Mouse (Mus musculus) liver, embryonic 15.5 days (tissue): ENCODE measurements around the gene Mxra8. TPM values are rescaled to one million over a fixed set of nuclear protein-coding genes. Genes with fewer than 3 reads are reported as not detected.

Source experiments
- ATAC-seq: fragments of 200-750 bp; cut with Nextera tagmentation; 2 replicates; pipeline ENCODE4 v1.8.0; 2017; ENCODE audit warnings: moderate number of reproducible peaks, mild to moderate bottlenecking, moderate library complexity; ENCODE audit not compliant: insufficient read depth
- H3K27ac ChIP-seq: fragments of 300-500 bp; sonication (generic); replicated peaks from 2 replicates; pipeline ENCODE4 v1.5.1; 2015; ENCODE audit warnings: mild to moderate bottlenecking, inconsistent platforms
- H3K27me3 ChIP-seq: fragments of 300-500 bp; sonication (generic); 2 replicates; pipeline ENCODE4 v1.6.1; 2015; ENCODE audit warnings: mild to moderate bottlenecking, inconsistent platforms
- H3K36me3 ChIP-seq: fragments of 300-500 bp; sonication (generic); replicated peaks from 2 replicates; pipeline ENCODE4 v1.6.1; 2015; ENCODE audit warnings: moderate library complexity, mild to moderate bottlenecking, inconsistent platforms
- H3K4me1 ChIP-seq: fragments of 300-500 bp; sonication (generic); replicated peaks from 2 replicates; pipeline ENCODE4 v1.6.1; 2015; ENCODE audit warnings: inconsistent platforms
- H3K4me2 ChIP-seq: fragments of 300-500 bp; sonication (generic); 2 replicates; pipeline ENCODE4 v1.6.1; 2015; ENCODE audit warnings: moderate library complexity, mild to moderate bottlenecking, inconsistent platforms
- H3K4me3 ChIP-seq: fragments of 300-500 bp; sonication (generic); replicated peaks from 2 replicates; pipeline ENCODE4 v1.5.1; 2015; ENCODE audit warnings: mild to moderate bottlenecking, inconsistent platforms
- H3K9ac ChIP-seq: fragments of 300-500 bp; sonication (generic); 2 replicates; pipeline ENCODE4 v1.6.1; 2015; ENCODE audit warnings: moderate library complexity, mild to moderate bottlenecking, inconsistent platforms
- H3K9me3 ChIP-seq: fragments of 300-500 bp; sonication (generic); replicated peaks from 2 replicates; pipeline ENCODE4 v1.6.1; 2016; ENCODE audit warnings: inconsistent platforms
- WGBS: fragments of 180-500 bp; shearing (Covaris S2); methylation state at CpG from one replicate; pipeline ENCODE4 v1.1.7; 2015; ENCODE audit warnings: mixed read lengths; ENCODE audit not compliant: insufficient replicate concordance; 5-methylcytosine and 5-hydroxymethylcytosine counted together
- polyA plus RNA-seq: library from polyadenylated mRNA; unstranded; fragments of >200 nt; fragmentation: Nextera tagmentation; extraction: Ambion mirVana; gene quantifications from 2 replicates; pipeline ENCODE4 v1.2.1, GENCODE M21; 2015

The Mxra8 gene
- polyA plus RNA-seq, 1 experiment from 2014 or later, result 7.7 TPM

- Histone ChIP-seq H3K4me3 (peak overlapping the region; percentile 96), H3K9me3 (no peaks in the 10 kb centered on the region), H3K27ac (peak overlapping the region; percentile 89), H3K9ac (peak overlapping the region; percentile 99), H3K36me3 (peaks cover 79% of the 10 kb centered on the region), H3K4me1 (peaks cover 34% of the 10 kb centered on the region), H3K27me3 (no peaks in the 10 kb centered on the region), H3K4me2 (peak overlapping the region; percentile 74)
- under 1% methylated on average over 49 of the region's 49 CpGs for WGBS
- peak; percentile 47 for ATAC-seq
These were observed 26.8 kb upstream of the Mxra8 start for GRCm38 (mm10) chr4:155812665-155813181.

DNA sequence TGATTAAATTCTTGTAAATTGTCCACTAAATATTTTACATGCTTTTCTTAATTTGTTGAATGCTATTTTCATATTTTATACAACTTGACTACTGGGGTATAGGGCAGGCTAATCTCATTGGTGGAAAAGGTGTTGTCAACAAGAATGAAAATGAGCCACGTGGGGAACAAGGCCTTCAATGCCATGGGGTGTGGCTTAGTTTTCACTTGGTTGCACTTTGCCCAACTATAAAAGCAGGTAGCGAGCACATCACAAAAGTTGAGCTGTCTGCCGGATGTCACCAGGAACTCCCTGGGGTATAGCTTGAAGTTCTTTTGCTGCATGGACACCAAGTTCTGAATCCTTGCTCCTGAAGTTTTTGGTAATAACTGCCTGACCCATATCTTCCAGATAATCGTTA is 21.9 kb upstream of the Mxra8 start:
- ATAC-seq, result no peak
- Histone ChIP-seq H3K27me3 (no peaks in the 10 kb centered on the region), H3K36me3 (peaks cover 91% of the 10 kb centered on the region), H3K4me3 (no peak overlapping the region), H3K9me3 (no peaks in the 10 kb centered on the region), H3K9ac (no peak overlapping the region), H3K27ac (no peak overlapping the region), H3K4me1 (peaks cover 25% of the 10 kb centered on the region), H3K4me2 (no peak overlapping the region)
- 81% methylated on average over 4 of the region's 4 CpGs for WGBS

DNA sequence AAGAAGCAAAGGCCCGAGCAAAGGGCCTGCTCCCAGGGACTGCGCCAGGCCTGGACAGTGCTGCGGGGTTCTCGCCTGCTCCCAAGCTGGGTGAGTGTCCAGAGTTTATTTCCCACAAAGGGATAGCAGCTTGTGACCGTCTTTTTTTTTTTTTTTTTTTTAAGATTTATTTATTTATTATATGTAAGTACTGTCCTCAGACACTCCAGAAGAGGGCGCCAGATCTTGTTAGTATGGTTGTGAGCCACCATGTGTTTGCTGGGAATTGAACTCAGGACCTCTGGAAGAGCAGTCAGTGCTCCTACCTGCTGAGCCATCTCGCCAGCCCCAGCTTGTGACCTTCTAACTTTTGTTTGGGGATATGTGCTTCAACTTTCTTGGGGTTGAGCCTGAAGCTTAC is 18.5 kb upstream of the Mxra8 start:
- no peak overlapping the region for H3K4me2 ChIP-seq
- no peak overlapping the region for H3K4me3 ChIP-seq
- H3K27ac ChIP-seq, result no peak overlapping the region
- ATAC-seq, result no peak
- no peak overlapping the region for H3K9ac ChIP-seq
- H3K4me1 ChIP-seq, result no peaks in the 10 kb centered on the region; the same call in 1 of the 2 replicates
- H3K27me3 ChIP-seq, result no peaks in the 10 kb centered on the region
- 77% methylated on average over 7 of the region's 7 CpGs for WGBS
- peaks cover 96% of the 10 kb centered on the region for H3K36me3 ChIP-seq
- H3K9me3 ChIP-seq, result no peaks in the 10 kb centered on the region

- no peak overlapping the region for H3K27ac ChIP-seq
- ATAC-seq, result no peak
- H3K4me3 ChIP-seq, result no peak overlapping the region
- H3K27me3 ChIP-seq, result no peaks in the 10 kb centered on the region
- H3K4me1 ChIP-seq, result no peaks in the 10 kb centered on the region
- no peak overlapping the region for H3K9ac ChIP-seq
- peaks cover 95% of the 10 kb centered on the region for H3K36me3 ChIP-seq
- WGBS, result 94% methylated on average over 16 of the region's 16 CpGs
- H3K4me2 ChIP-seq, result no peak overlapping the region
- no peaks in the 10 kb centered on the region for H3K9me3 ChIP-seq
These were observed 16.0 kb upstream of the Mxra8 start for GRCm38 (mm10) chr4:155823443-155823842.

- Histone ChIP-seq H3K9me3 (no peaks in the 10 kb centered on the region), H3K27ac (no peak overlapping the region), H3K4me1 (peaks cover 33% of the 10 kb centered on the region), H3K4me2 (no peak overlapping the region), H3K4me3 (no peak overlapping the region), H3K27me3 (no peaks in the 10 kb centered on the region), H3K9ac (no peak overlapping the region), H3K36me3 (peaks cover 45% of the 10 kb centered on the region)
- no peak for ATAC-seq
- 87% methylated on average over 4 of the region's 4 CpGs for WGBS
These were observed 9.6 kb upstream of the Mxra8 start for GRCm38 (mm10) chr4:155829866-155830265.

- no peak for ATAC-seq
- H3K9me3 ChIP-seq, result no peaks in the 10 kb centered on the region
- 49% methylated on average over 8 of the region's 8 CpGs for WGBS
- H3K4me3 ChIP-seq, result peak overlapping the region; percentile 93
- peaks cover 33% of the 10 kb centered on the region for H3K4me1 ChIP-seq
- peak overlapping the region; percentile 93 for H3K27ac ChIP-seq
- H3K27me3 ChIP-seq, result no peaks in the 10 kb centered on the region
- peaks cover 38% of the 10 kb centered on the region for H3K36me3 ChIP-seq
- peak overlapping the region; percentile 89; the same call in 1 of the 2 replicates for H3K9ac ChIP-seq
- peak overlapping the region; percentile 90 for H3K4me2 ChIP-seq
These were observed 8.9 kb upstream of the Mxra8 start for GRCm38 (mm10) chr4:155830596-155830995.

DNA sequence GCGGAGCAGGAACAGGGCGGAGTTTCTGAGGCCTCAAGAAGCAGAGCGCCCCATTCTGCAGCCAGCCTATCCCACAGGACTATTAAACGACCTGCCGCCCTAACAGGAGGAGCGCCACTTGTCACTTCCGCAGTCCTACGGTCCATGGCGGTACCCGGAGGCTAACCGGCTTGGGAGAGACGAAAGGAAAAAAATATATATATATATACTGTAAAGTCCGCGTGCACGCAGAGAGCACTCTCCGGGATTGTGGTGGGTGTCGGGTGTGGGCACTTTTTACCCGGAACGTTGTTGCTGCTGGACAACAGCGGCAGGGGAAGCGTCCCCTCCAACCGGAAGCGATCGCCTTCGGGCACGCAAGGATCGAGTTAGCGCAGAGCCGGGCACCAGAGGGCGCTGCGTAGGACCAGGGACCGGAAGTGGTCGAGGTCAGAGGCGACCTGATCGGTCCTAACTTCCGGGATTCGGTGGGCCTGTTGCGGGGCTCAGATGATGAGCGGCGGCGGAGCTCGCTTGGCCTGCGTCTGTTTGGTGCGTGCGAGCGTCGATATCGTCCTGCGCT is 8.2 kb upstream of the Mxra8 start, which contains the start of gene Aurkaip1:
Gene Aurkaip1, plus strand, starts transcription at position 68 of the 562 bp plus-strand sequence.
- peaks cover 33% of the 10 kb centered on the region for H3K4me1 ChIP-seq
- no peaks in the 10 kb centered on the region for H3K27me3 ChIP-seq
- peak within 1 kb of the TSS; percentile 90 for H3K4me2 ChIP-seq
- peak within 1 kb of the TSS; percentile 93 for H3K27ac ChIP-seq
- peaks cover 34% of the 10 kb centered on the region for H3K36me3 ChIP-seq
- ATAC-seq, result peak; percentile 97
- under 1% methylated on average over 49 of the region's 49 CpGs for WGBS
- H3K4me3 ChIP-seq, result peak within 1 kb of the TSS; percentile 93
- peak within 1 kb of the TSS; percentile 89 for H3K9ac ChIP-seq
- H3K9me3 ChIP-seq, result no peaks in the 10 kb centered on the region

- peak; percentile 19 for ATAC-seq
These were observed 7.6 kb upstream of the Mxra8 start for GRCm38 (mm10) chr4:155831831-155832230.

GRCm38 (mm10) chr4:155832321-155832720 is 7.2 kb upstream of the Mxra8 start:
- peak overlapping the region; percentile 93 for H3K27ac ChIP-seq
- ATAC-seq, result no peak
- WGBS, result 44% methylated on average over 10 of the region's 10 CpGs

More at GRCm38 (mm10) chr4:155831831-155832230, 7.6 kb upstream of the Mxra8 start:
- Histone ChIP-seq H3K9me3 (no peaks in the 10 kb centered on the region), H3K27ac (peak overlapping the region; percentile 93), H3K4me1 (peaks cover 33% of the 10 kb centered on the region), H3K9ac (peak overlapping the region; percentile 89), H3K4me2 (peak overlapping the region; percentile 90), H3K36me3 (peaks cover 29% of the 10 kb centered on the region), H3K4me3 (peak overlapping the region; percentile 93), H3K27me3 (no peaks in the 10 kb centered on the region)
- WGBS, result under 1% methylated on average over 25 of the region's 25 CpGs

DNA sequence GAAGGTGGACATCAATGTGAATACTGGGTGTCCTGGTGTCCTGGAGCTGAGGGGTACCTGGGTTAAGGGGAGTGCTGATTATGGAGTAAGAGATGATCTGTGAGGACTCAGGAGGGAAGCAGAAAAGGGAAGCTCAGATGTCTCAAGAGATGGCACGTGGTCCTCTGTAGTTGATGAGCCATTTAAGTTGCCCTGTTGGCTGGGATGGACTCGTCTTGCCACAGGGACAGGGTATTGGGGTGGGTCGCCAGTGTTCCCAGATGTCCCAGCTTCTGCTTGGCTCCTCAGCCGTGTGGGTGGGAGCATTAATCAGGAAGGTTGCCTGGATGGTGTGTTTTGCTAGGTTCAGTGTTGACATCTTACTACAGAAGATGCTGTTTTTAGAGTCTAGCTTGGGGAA is 6.2 kb upstream of the Mxra8 start:
- Histone ChIP-seq H3K27ac (no peak overlapping the region; the same call in 1 of the 2 replicates), H3K4me2 (peak overlapping the region; percentile 90), H3K36me3 (peaks cover 15% of the 10 kb centered on the region), H3K9me3 (no peaks in the 10 kb centered on the region), H3K9ac (0 out of 2 replicates have a peak overlapping the region, but pooled peaks have one; percentile 6), H3K27me3 (no peaks in the 10 kb centered on the region), H3K4me1 (peaks cover 40% of the 10 kb centered on the region), H3K4me3 (0 out of 2 replicates have a peak overlapping the region, but pooled peaks have one; percentile 93)
- no peak for ATAC-seq
- 68% methylated on average over 4 of the region's 4 CpGs for WGBS

More at GRCm38 (mm10) chr4:155832321-155832720, 7.2 kb upstream of the Mxra8 start:
- peak overlapping the region; percentile 93 for H3K4me3 ChIP-seq
- peaks cover 34% of the 10 kb centered on the region for H3K4me1 ChIP-seq
- peak overlapping the region; percentile 90 for H3K4me2 ChIP-seq
- H3K27me3 ChIP-seq, result no peaks in the 10 kb centered on the region
- H3K36me3 ChIP-seq, result peaks cover 24% of the 10 kb centered on the region
- H3K9me3 ChIP-seq, result no peaks in the 10 kb centered on the region
- peak overlapping the region; percentile 89 for H3K9ac ChIP-seq

GRCm38 (mm10) chr4:155833836-155834235 is 5.6 kb upstream of the Mxra8 start:
- no peak overlapping the region for H3K27ac ChIP-seq
- H3K27me3 ChIP-seq, result no peaks in the 10 kb centered on the region
- H3K4me3 ChIP-seq, result no peak overlapping the region; the same call in 1 of the 2 replicates
- no peaks in the 10 kb centered on the region for H3K9me3 ChIP-seq
- no peak overlapping the region for H3K4me2 ChIP-seq
- peaks cover 40% of the 10 kb centered on the region for H3K4me1 ChIP-seq
- no peak for ATAC-seq
- peaks cover 11% of the 10 kb centered on the region for H3K36me3 ChIP-seq
- WGBS, result 41% methylated on average over 2 of the region's 2 CpGs
- H3K9ac ChIP-seq, result 0 out of 2 replicates have a peak overlapping the region, but pooled peaks have one; percentile 6
